ENCODE assay signal across 15 mouse cellular contexts in the genomic region with DNA sequence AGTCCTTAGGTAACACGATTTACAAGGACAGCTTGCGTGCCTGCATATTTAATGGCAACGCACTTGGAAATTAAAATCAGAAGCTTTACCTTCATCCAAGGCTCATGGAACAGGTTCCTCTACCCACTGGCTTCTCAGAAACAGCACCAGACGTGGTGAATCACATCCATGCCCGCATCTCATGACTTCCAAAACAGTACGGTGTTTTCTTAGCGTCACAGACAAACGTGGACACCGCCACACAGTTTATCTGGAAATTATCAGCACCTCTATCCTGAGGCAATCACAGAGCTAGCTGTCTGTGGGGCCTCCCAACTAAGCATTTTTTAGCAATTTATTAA. TPM values are rescaled to one million over a fixed set of nuclear protein-coding genes. Genes with fewer than 3 reads are reported as not detected.
DNase-seq lines count a peak whose midpoint lies in the region; ATAC-seq lines count a peak whose summit lies in the region.
"Had no signal": no experiment of that assay in that cellular context is flagged by ENCODE, and none has a peak within 500 bp of the region (broad histone marks: within the 10 kb centered on the region; RNA-seq: fewer than 3 reads in every experiment).

No protein-coding gene starts in this region.

- intact Hi-C loops in gastrocnemius, postnatal 36 days (cut with DNase I): no loop called here

- H3K4me1 ChIP-seq in midbrain, embryonic 11.5 days (ENCODE audit: control insufficient read depth, insufficient read depth, low read length): no peaks in the 10 kb centered on the region
- H3K4me1 ChIP-seq in midbrain, embryonic 14.5 days (ENCODE audit: control insufficient read depth, insufficient read depth, low read length): peaks cover 5% of the 10 kb centered on the region
- H3K4me1 ChIP-seq in intestine, embryonic 16.5 days (ENCODE audit: control insufficient read depth, insufficient read depth, low read length): peaks cover 20% of the 10 kb centered on the region
- H3K4me1 ChIP-seq: megakaryocyte, embryonic 14.5 days had no signal

- no peaks in the 10 kb centered on the region for H3K36me3 ChIP-seq in midbrain, embryonic 11.5 days (ENCODE audit: control insufficient read depth, insufficient read depth, low read length)
- H3K36me3 ChIP-seq in midbrain, embryonic 14.5 days (ENCODE audit: control insufficient read depth, insufficient read depth, low read length): no peaks in the 10 kb centered on the region
- no peaks in the 10 kb centered on the region for H3K36me3 ChIP-seq in intestine, embryonic 16.5 days (ENCODE audit: control insufficient read depth, insufficient read depth, low read length)
- H3K36me3 ChIP-seq: forebrain, embryonic 12.5 days; kidney, embryonic 15.5 days had no signal

- no peak for DNase-seq in frontal cortex, postnatal 25 days (ENCODE audit: low spot score in 2 of 2)
- DNase-seq in midbrain, embryonic 11.5 days (ENCODE audit: low spot score, missing footprints): peak; percentile 57
- DNase-seq in midbrain, embryonic 14.5 days: no peak
- DNase-seq in layer of hippocampus, adult 9-11 months: no peak
- DNase-seq in gastrocnemius, postnatal 36 days: no peak
- no peak for DNase-seq in lung, postnatal 36 days
- DNase-seq: adrenal gland, postnatal 10 days; heart, adult 18-20 months; heart, postnatal 36 days; lung, adult 2 months had no signal

- no peak overlapping the region for H3K27ac ChIP-seq in midbrain, embryonic 11.5 days (ENCODE audit: low read depth, low read length)
- H3K27ac ChIP-seq in midbrain, embryonic 14.5 days (replicated peaks; ENCODE audit: low read depth, low read length): no peak overlapping the region
- peak overlapping the region; percentile 82 for H3K27ac ChIP-seq in intestine, embryonic 16.5 days (ENCODE audit: low read length)
- H3K27ac ChIP-seq: forebrain, embryonic 12.5 days; kidney, embryonic 15.5 days had no signal

- peak; percentile 75 for ATAC-seq in frontal cortex, adult (ENCODE audit: low TSS enrichment)
- ATAC-seq in midbrain, embryonic 11.5 days (ENCODE audit: low FRiP score): no peak
- no peak for ATAC-seq in midbrain, embryonic 14.5 days (ENCODE audit: low FRiP score, low TSS enrichment)
- peak; percentile 34; the same call in 1 of the 2 replicates for ATAC-seq in intestine, embryonic 16.5 days

- 72% methylated on average over 9 of the region's 9 CpGs for WGBS in midbrain, embryonic 11.5 days
- 60% methylated on average over 9 of the region's 9 CpGs for WGBS in midbrain, embryonic 14.5 days
- 37% methylated on average over 9 of the region's 9 CpGs for WGBS in intestine, embryonic 16.5 days

- H3K27me3 ChIP-seq in midbrain, embryonic 11.5 days (ENCODE audit: control insufficient read depth, insufficient read depth, low read length): no peaks in the 10 kb centered on the region
- H3K27me3 ChIP-seq in midbrain, embryonic 14.5 days (ENCODE audit: control insufficient read depth, insufficient read depth, low read length): no peaks in the 10 kb centered on the region
- H3K27me3 ChIP-seq in intestine, embryonic 16.5 days (replicated peaks; ENCODE audit: control insufficient read depth, insufficient read depth, low read length): no peaks in the 10 kb centered on the region
- H3K27me3 ChIP-seq: forebrain, embryonic 12.5 days; kidney, embryonic 15.5 days had no signal

- H3K9me3 ChIP-seq in midbrain, embryonic 11.5 days (ENCODE audit: control insufficient read depth, low read length): no peaks in the 10 kb centered on the region
- no peaks in the 10 kb centered on the region for H3K9me3 ChIP-seq in midbrain, embryonic 14.5 days (ENCODE audit: control insufficient read depth, low read length)
- H3K9me3 ChIP-seq in intestine, embryonic 16.5 days (ENCODE audit: control insufficient read depth, low read length): no peaks in the 10 kb centered on the region
- H3K9me3 ChIP-seq: forebrain, embryonic 12.5 days; kidney, embryonic 15.5 days; megakaryocyte, embryonic 14.5 days had no signal

- no peak overlapping the region for H3K9ac ChIP-seq in midbrain, embryonic 11.5 days (ENCODE audit: low read length)
- no peak overlapping the region for H3K9ac ChIP-seq in midbrain, embryonic 14.5 days (replicated peaks; ENCODE audit: low read length)
- no peak overlapping the region for H3K9ac ChIP-seq in intestine, embryonic 16.5 days (ENCODE audit: low read depth, low read length)
- H3K9ac ChIP-seq: forebrain, embryonic 12.5 days; kidney, embryonic 15.5 days had no signal

- H3K4me3 ChIP-seq in midbrain, embryonic 11.5 days (ENCODE audit: low read depth, low read length): no peak overlapping the region
- no peak overlapping the region for H3K4me3 ChIP-seq in midbrain, embryonic 14.5 days (replicated peaks; ENCODE audit: low read depth, low read length)
- peak overlapping the region; percentile 13; the same call in 1 of the 2 replicates for H3K4me3 ChIP-seq in intestine, embryonic 16.5 days (ENCODE audit: low read length)
- H3K4me3 ChIP-seq: forebrain, embryonic 12.5 days; kidney, embryonic 15.5 days; megakaryocyte, embryonic 14.5 days had no signal

- H3K4me2 ChIP-seq in midbrain, embryonic 11.5 days: no peak overlapping the region
- no peak overlapping the region for H3K4me2 ChIP-seq in midbrain, embryonic 14.5 days (ENCODE audit: low read length)
- H3K4me2 ChIP-seq in intestine, embryonic 16.5 days (ENCODE audit: low read depth, low read length): peak overlapping the region; percentile 38
- H3K4me2 ChIP-seq: forebrain, embryonic 12.5 days; kidney, embryonic 15.5 days had no signal

RNA-seq across cellular contexts. Expression of a gene that starts 38.2 kb away (rescaled TPM):
- polyA plus RNA-seq in midbrain, embryonic 11.5 days (2014; fragmentation: Nextera tagmentation; extraction: Ambion mirVana): 1.8 and 2.0 TPM in 2 replicates
- 6.0 and 6.4 TPM in 2 replicates for polyA plus RNA-seq in midbrain, embryonic 14.5 days (2014; fragmentation: Nextera tagmentation; extraction: Ambion mirVana)
- polyA plus RNA-seq in intestine, embryonic 16.5 days (2015; fragmentation: Nextera tagmentation; extraction: Ambion mirVana): 23.1 and 27.0 TPM in 2 replicates
- total RNA-seq in gastrocnemius, postnatal 36 days (2021): 1 to 10 TPM in 1 of 2 experiments, under 1 TPM in 1; 0.96 to 2.0 TPM

Comparison
In these comparisons a context has a peak if more than half of its experiments do, and no peak if none do; other contexts are left out.
1. ATAC-seq: peak in frontal cortex, adult (single experiment) and intestine, embryonic 16.5 days (single experiment); none in midbrain, embryonic 11.5 days (single experiment) and midbrain, embryonic 14.5 days (single experiment).